ENCODE assay signal across 13 mouse cellular contexts in genomic region chr4:23744079-23744478, GRCm38 (mm10).
"Had no signal": no experiment of that assay in that cellular context is flagged by ENCODE, and none has a peak within 500 bp of the region (broad histone marks: within the 10 kb centered on the region; RNA-seq: fewer than 3 reads in every experiment).

No protein-coding gene starts in this region.

- H3K36me3 ChIP-seq: limb, embryonic 13.5 days; midbrain, embryonic 12.5 days; stomach, embryonic 15.5 days had no signal

- H3K4me2 ChIP-seq: limb, embryonic 13.5 days; midbrain, embryonic 12.5 days; stomach, embryonic 15.5 days had no signal

- ATAC-seq: midbrain, embryonic 16.5 days had no signal

- DNase-seq: kidney, postnatal 10 days; kidney, postnatal 4 days; left cerebral cortex, postnatal 4 days; lung, adult 18-20 months; right cerebral cortex, postnatal 14 days; thymus, adult 2 months; thymus, postnatal 25 days had no signal

- H3K4me1 ChIP-seq: limb, embryonic 13.5 days; midbrain, embryonic 12.5 days; stomach, embryonic 15.5 days had no signal

- H3K9ac ChIP-seq: limb, embryonic 13.5 days; liver, embryonic 14.5 days; midbrain, embryonic 12.5 days; stomach, embryonic 15.5 days had no signal

- H3K9me3 ChIP-seq: limb, embryonic 13.5 days; midbrain, embryonic 12.5 days; stomach, embryonic 15.5 days had no signal

- H3K27me3 ChIP-seq: limb, embryonic 13.5 days; midbrain, embryonic 12.5 days; stomach, embryonic 15.5 days had no signal

- H3K4me3 ChIP-seq: layer of hippocampus, adult 2 months; limb, embryonic 13.5 days; midbrain, embryonic 12.5 days; stomach, embryonic 15.5 days had no signal

- H3K27ac ChIP-seq: layer of hippocampus, adult 2 months; limb, embryonic 13.5 days; liver, embryonic 14.5 days; midbrain, embryonic 12.5 days; stomach, embryonic 15.5 days had no signal
